Mouse (Mus musculus) v-Abl transformed pro-B cells (cell line): ENCODE data around the gene Lclat1.
"Not testable (repeated sequence)": the region's sequence is repeated elsewhere in the genome, so short reads cannot be mapped to it uniquely, and the experiment has no call there.

Experiments used
- in situ Hi-C, 2 experiments: fragments of 400-800 bp; cut with MboI; formaldehyde crosslinking; loops; one replicate each; pipeline ENCODE4 v1.15.1; 2025; ENCODE audit not compliant: unreplicated experiment in 2 of 2

Gene Lclat1

GRCm38 (mm10) chr17:73258620-73259019 lies 150.8 kb downstream of the Lclat1 start:
- in situ Hi-C loops: no loop called here

- in situ Hi-C loops: not testable (repeated sequence)
Measured at GRCm38 (mm10) chr17:73259258-73259657, 151.5 kb downstream of the Lclat1 start.

- in situ Hi-C loops: no loop called here
Measured at GRCm38 (mm10) chr17:73262558-73262957, 154.8 kb downstream of the Lclat1 start.

GRCm38 (mm10) chr17:73263077-73263501 lies 155.3 kb downstream of the Lclat1 start:
- in situ Hi-C loops: no loop called here

- in situ Hi-C loops: loop anchor here in 1 of 2 experiments (10.0 kb wide), 1 partner anchor 166 kb away; the partner anchor contains the start of gene Lclat1
Measured at GRCm38 (mm10) chr17:73270871-73271796, 163.3 kb downstream of the Lclat1 start.

GRCm38 (mm10) chr17:73271797-73272600 lies 164.2 kb downstream of the Lclat1 start:
- in situ Hi-C loops: loop anchor here in 1 of 2 experiments (10.0 kb wide), 1 partner anchor 167 kb away; the partner anchor contains the start of gene Lclat1

- in situ Hi-C loops: loop anchor here in 1 of 2 experiments (10.0 kb wide), 1 partner anchor 169 kb away; the partner anchor contains the start of gene Lclat1
Measured at GRCm38 (mm10) chr17:73273809-73274208, 166.0 kb downstream of the Lclat1 start.

- in situ Hi-C loops: loop anchor here (10.0 to 25.0 kb wide), 2 partner anchors 170 to 663 kb away; partner anchors contain the start of genes Alk (in 1 of the 2) and Lclat1 (in 1 of the 2)
Measured at GRCm38 (mm10) chr17:73275066-73275465, 167.3 kb downstream of the Lclat1 start.

- in situ Hi-C loops: loop anchor here (10.0 to 25.0 kb wide), 2 partner anchors 173 to 665 kb away; partner anchors contain the start of genes Alk (in 1 of the 2) and Lclat1 (in 1 of the 2)
Measured at GRCm38 (mm10) chr17:73277770-73278169, 170.0 kb downstream of the Lclat1 start.

- in situ Hi-C loops: loop anchor here (5.0 to 25.0 kb wide), 3 partner anchors 40 to 670 kb away; partner anchors contain the start of gene Alk (in 1 of the 2)
Measured at GRCm38 (mm10) chr17:73282702-73283101, 174.9 kb downstream of the Lclat1 start.

GRCm38 (mm10) chr17:73284301-73284700 lies 176.5 kb downstream of the Lclat1 start:
- in situ Hi-C loops: loop anchor here (5.0 to 25.0 kb wide), 3 partner anchors 42 to 672 kb away; partner anchors contain the start of gene Alk (in 1 of the 2)
